Mouse (Mus musculus) fibroblast of lung, adult 2 months (primary cell): ENCODE measurements around the gene Map2k3.
"Not testable (repeated sequence)": the region's sequence is repeated elsewhere in the genome, so short reads cannot be mapped to it uniquely, and the experiment has no call there.

Source experiments
- DNase-seq: peaks from one replicate; pipeline ENCODE4 v3.0.0-alpha.2; 2011; ENCODE audit warnings: low read depth

Map2k3 gene

DNA sequence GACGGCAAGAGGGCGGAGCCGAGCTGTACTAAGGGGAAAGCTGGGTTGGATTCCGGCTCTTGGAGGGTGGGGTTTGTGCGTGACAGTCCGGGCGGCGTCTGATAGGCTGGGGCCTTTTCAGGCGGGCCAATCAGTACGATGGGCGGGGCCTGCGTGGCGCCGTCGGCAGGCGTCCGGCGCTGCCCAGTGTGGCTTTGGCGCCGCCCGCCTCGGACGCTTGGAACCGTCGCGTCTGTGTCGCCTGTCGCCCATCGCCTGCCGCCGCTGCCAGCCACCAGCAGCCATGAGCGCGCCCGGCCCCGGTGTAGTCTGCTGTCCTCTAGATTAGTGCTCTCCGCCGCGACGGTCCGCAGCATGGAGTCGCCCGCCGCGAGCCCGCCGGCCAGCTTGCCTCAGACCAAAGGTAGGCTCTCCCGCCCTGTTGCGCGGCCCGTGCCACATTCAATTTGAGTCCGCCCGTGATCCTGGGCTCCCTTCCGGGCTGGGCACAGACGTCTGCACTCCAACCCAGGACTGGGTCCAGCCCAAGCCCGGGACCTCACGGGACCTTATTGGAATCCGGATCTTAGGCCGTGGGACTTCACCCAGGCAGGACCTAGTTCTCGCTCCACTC lies at the start of gene Map2k3:
Gene Map2k3, plus strand, starts transcription at position 165 of the 613 bp plus-strand sequence.
- peak; percentile 82 for DNase-seq

GRCm38 (mm10) chr11:60882386-60882785 lies 49.4 kb upstream of the Map2k3 start:
- no peak for DNase-seq

- not testable (repeated sequence) for DNase-seq
Measured at GRCm38 (mm10) chr11:60886986-60887385, 44.8 kb upstream of the Map2k3 start.

GRCm38 (mm10) chr11:60889861-60890260 lies 42.0 kb upstream of the Map2k3 start:
- DNase-seq = no peak

DNA sequence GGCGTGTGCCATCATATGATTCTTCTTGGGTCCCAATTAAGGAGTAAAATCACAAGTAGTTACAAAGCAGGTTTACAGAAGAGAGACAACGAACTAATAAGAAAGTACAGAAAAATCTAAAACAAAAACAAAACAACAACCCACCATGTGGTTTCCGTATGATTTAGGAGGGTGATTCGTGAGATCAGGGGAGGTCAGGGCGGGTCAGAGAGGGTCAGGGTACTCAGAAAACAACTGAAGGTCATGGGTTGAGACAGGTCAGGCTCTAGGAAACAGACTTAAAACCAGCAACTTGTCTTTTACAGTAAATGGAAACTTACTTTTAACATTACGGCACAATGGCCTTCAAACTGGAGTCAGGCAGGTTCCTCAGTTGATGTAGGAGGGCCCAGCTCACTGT lies 41.5 kb upstream of the Map2k3 start:
- no peak for DNase-seq

GRCm38 (mm10) chr11:60890744-60891143 lies 41.1 kb upstream of the Map2k3 start:
- no peak for DNase-seq

DNA sequence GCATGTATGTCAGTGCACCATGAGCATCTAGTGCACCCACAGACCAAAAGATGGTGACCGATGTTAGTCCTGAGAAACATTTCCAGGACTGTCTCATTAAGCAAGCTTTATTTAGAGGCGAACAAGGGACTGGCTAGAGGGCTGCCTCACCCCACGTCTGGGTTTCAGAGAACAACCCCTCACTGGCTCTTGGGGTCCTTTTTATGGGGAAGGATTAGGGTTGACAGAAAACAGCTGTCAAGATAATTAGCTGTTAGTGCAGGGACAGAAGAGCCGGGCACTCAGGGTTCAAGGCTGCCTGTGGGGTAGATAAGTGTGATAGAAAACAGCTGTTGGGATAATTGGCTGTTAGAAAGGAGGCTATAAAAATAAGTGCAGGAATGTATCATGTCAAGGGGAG lies 35.9 kb upstream of the Map2k3 start:
- DNase-seq = no peak

DNA sequence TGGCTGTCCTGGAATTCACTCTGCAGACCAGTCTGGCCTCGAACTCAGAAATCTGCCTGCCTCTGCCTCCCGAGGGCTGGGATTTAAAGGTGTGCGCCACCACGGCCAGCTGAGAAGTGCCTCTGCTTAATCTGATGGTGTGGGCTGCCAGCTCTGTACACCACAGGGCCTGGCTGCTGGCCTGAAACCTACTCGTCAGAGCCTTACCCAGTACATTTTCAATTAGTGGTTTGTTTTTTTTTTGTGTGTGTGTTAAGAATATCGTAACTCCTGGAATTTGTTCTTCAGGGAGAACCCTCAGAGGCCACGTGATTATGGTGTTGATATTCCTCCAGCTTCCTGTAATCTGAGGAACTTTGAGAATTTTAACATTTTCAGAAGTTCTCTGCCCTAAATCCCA lies 29.8 kb upstream of the Map2k3 start:
- peak; percentile 65 for DNase-seq

- no peak for DNase-seq
Measured at GRCm38 (mm10) chr11:60902486-60902885, 29.3 kb upstream of the Map2k3 start.

- DNase-seq = no peak
Measured at GRCm38 (mm10) chr11:60903661-60904061, 28.2 kb upstream of the Map2k3 start.

GRCm38 (mm10) chr11:60905407-60906120 lies 26.3 kb upstream of the Map2k3 start:
- DNase-seq = no peak

GRCm38 (mm10) chr11:60906449-60906848 lies 25.4 kb upstream of the Map2k3 start:
- DNase-seq = no peak

- no peak for DNase-seq
Measured at GRCm38 (mm10) chr11:60908073-60908472, 23.8 kb upstream of the Map2k3 start.

GRCm38 (mm10) chr11:60909626-60910025 lies 22.2 kb upstream of the Map2k3 start:
- DNase-seq = no peak

DNA sequence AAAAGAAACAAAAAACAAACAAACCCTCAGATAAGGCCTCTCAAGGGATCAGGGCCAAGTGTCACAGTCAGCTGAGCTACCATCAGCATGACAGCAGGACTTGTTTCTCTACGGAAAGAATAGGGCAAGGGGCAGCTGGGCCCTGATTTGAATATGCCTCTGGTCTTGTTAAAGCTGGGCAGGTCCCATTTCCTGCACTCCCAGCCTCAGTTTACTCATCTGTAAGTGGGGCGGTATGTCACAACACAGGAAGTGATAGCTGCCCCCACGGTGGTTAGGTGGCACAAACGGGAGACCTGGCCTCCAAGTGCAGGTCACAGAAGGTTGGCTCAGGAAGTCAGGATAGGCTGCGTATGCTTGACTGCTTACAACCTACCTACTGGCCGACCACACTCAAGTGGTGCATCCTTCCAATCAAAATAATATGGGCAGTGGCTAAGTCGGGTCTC lies 19.3 kb upstream of the Map2k3 start:
- no peak for DNase-seq

GRCm38 (mm10) chr11:60913301-60914196 lies 18.3 kb upstream of the Map2k3 start:
- no peak for DNase-seq

GRCm38 (mm10) chr11:60914491-60914890 lies 17.3 kb upstream of the Map2k3 start, which contains the start of gene Natd1:
Natd1 (minus strand) TSS chr11:60914750.
- DNase-seq = no peak

DNA sequence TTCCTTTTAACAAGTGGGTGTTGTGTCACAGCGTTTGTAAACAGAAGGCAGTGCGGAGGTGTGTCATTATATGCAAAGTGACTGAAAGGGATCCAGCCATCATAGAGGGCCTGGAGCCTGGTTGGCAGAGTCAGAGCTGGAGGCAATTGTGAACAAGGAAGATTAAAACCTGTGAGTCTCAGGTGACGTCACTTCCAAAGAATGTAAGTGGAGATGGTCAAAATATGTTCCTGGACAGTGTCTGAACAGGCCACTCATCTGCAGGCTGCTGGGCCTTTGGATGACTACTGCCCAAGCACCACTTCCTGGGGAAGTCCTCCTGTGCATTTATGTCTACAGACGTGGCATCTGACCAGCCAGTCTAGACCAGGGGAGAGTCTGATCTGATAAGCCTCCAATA lies 16.6 kb upstream of the Map2k3 start:
- DNase-seq = no peak

GRCm38 (mm10) chr11:60920021-60920420 lies 11.8 kb upstream of the Map2k3 start:
- no peak for DNase-seq

DNA sequence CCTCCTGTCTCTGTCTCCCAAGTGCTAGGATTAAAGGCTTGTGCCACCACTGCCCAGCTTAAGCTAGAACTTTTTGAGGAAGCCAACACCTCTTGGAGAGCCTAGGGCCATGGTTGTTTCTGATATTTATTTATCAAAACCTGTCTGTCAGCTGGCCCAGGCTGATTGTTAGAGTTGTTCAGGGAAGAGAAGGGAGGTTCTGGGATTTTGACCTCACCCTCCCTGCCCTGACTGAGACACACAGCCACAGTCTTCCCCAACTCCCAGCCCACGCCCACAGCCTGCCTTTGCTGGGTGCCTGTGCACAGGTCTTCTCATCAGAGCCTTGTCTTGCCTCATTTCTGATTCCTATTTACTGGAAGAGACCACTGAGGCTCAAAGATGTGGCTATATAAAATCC lies 9.6 kb upstream of the Map2k3 start:
- no peak for DNase-seq

- DNase-seq = no peak
Measured at GRCm38 (mm10) chr11:60922964-60923363, 8.9 kb upstream of the Map2k3 start.

DNA sequence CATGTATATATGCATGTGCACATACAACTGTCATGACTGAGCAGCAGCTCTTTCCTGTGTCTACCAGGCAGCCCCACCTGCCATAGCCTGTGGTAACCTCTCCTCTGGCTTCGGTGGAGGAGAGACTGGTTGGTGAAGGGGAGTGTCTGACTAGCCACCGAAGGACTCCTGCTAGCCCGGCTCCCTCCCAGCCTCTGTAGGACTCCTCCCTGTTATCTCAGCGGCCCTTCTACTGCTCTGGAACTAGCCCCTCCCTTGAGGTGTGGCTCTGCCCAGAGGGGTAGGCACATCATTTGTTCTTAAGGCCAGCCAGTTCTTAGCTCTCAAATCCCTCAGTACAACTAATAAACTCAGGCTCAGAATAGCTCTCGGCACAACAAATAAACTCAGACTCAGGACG lies 7.3 kb upstream of the Map2k3 start:
- no peak for DNase-seq

DNA sequence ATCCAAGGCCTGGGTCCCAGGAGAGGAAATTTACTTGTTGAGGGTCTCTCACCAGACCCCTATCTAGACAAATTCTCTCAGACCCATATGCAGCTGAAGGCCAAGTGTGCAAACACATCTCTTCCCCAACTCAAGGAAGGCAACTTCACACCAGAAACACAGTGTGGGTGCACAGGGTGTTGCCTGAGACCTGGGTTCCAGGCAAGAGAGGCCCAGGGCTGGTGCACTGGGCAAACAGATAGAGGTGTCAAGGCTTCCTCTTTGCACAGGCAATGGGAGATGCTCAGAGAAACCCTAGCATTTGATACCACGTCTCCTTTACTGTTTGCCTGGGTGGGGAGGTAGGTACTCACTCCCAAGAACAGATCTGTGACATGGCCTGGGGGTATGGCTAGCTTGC lies 6.9 kb upstream of the Map2k3 start:
- DNase-seq = no peak
